In genomic region chr7:131306733-131307132, GRCm38 (mm10) we compare ENCODE assay signal across 50 mouse cellular contexts. TPM values are rescaled to one million over a fixed set of nuclear protein-coding genes. Genes with fewer than 3 reads are reported as not detected.
"Had no signal": no experiment of that assay in that cellular context is flagged by ENCODE, and none has a peak within 500 bp of the region (broad histone marks: within the 10 kb centered on the region; RNA-seq: fewer than 3 reads in every experiment).

No protein-coding gene starts in this region.

- ATAC-seq: hindbrain, embryonic 16.5 days; hindbrain, postnatal 0 days; inflammation-experienced regulatory T-cells, adult 6 months; intestine, embryonic 15.5 days; intestine, embryonic 16.5 days; intestine, postnatal 0 days had no signal

- H3K4me3 ChIP-seq: heart, adult 2 months; heart, embryonic 10.5 days; heart, embryonic 12.5 days; heart, embryonic 13.5 days; heart, embryonic 15.5 days; hindbrain, embryonic 10.5 days; hindbrain, embryonic 12.5 days; hindbrain, embryonic 13.5 days; hindbrain, embryonic 15.5 days; intestine, embryonic 15.5 days; kidney, embryonic 15.5 days; layer of hippocampus, adult 2 months had no signal

- H3K9ac ChIP-seq: heart, embryonic 12.5 days; heart, embryonic 13.5 days; heart, embryonic 15.5 days; hindbrain, embryonic 12.5 days; hindbrain, embryonic 13.5 days; hindbrain, embryonic 14.5 days; hindbrain, embryonic 15.5 days; intestine, embryonic 15.5 days; kidney, embryonic 15.5 days had no signal

- H3K4me1 ChIP-seq: heart, embryonic 10.5 days; heart, embryonic 12.5 days; heart, embryonic 13.5 days; heart, embryonic 15.5 days; hindbrain, embryonic 10.5 days; hindbrain, embryonic 12.5 days; hindbrain, embryonic 13.5 days; hindbrain, embryonic 15.5 days; intestine, embryonic 15.5 days; kidney, embryonic 15.5 days had no signal

- H3K4me2 ChIP-seq: heart, embryonic 11.5 days; heart, embryonic 12.5 days; heart, embryonic 13.5 days; heart, embryonic 15.5 days; hindbrain, embryonic 12.5 days; hindbrain, embryonic 13.5 days; hindbrain, embryonic 14.5 days; hindbrain, embryonic 15.5 days; intestine, embryonic 15.5 days; kidney, embryonic 15.5 days had no signal

- H3K36me3 ChIP-seq: heart, embryonic 10.5 days; heart, embryonic 12.5 days; heart, embryonic 13.5 days; heart, embryonic 15.5 days; hindbrain, embryonic 10.5 days; hindbrain, embryonic 12.5 days; hindbrain, embryonic 13.5 days; hindbrain, embryonic 15.5 days; intestine, embryonic 15.5 days; kidney, embryonic 15.5 days had no signal

- DNase-seq: heart, adult 18-20 months; heart, adult 2 months; heart, postnatal 10 days; heart, postnatal 14 days; heart, postnatal 36 days; heart, postnatal 4 days; kidney, adult 11 months; kidney, adult 18-20 months; kidney, adult 2 months; kidney, adult 8-10 months; kidney, adult 9 months; kidney, postnatal 10 days; kidney, postnatal 14 days; kidney, postnatal 25 days; kidney, postnatal 36 days; kidney, postnatal 4 days had no signal

- H3K9me3 ChIP-seq: heart, embryonic 10.5 days; heart, embryonic 12.5 days; heart, embryonic 13.5 days; heart, embryonic 15.5 days; hindbrain, embryonic 10.5 days; hindbrain, embryonic 12.5 days; hindbrain, embryonic 13.5 days; hindbrain, embryonic 15.5 days; intestine, embryonic 15.5 days; kidney, embryonic 15.5 days had no signal

- H3K27me3 ChIP-seq: heart, embryonic 12.5 days; heart, embryonic 13.5 days; heart, embryonic 15.5 days; hindbrain, embryonic 12.5 days; hindbrain, embryonic 13.5 days; hindbrain, embryonic 15.5 days; intestine, embryonic 15.5 days; kidney, embryonic 15.5 days had no signal

- H3K27ac ChIP-seq: heart, adult 2 months; heart, embryonic 10.5 days; heart, embryonic 13.5 days; heart, embryonic 15.5 days; hindbrain, embryonic 10.5 days; hindbrain, embryonic 12.5 days; hindbrain, embryonic 13.5 days; hindbrain, embryonic 14.5 days; hindbrain, embryonic 15.5 days; hindbrain, postnatal 0 days; intestine, embryonic 15.5 days; kidney, embryonic 15.5 days; kidney, postnatal 0 days; layer of hippocampus, adult 2 months had no signal

RNA-seq across cellular contexts. Expression of gene Cuzd1, which starts 15.4 kb away (rescaled TPM):
- total RNA-seq: heart, postnatal 10 days; hematopoietic stem cell, adult 5-6 weeks; layer of hippocampus, adult 18-20 months; layer of hippocampus, postnatal 10 days had no signal
- polyA plus RNA-seq: hindbrain, embryonic 10.5 days; hindbrain, embryonic 11.5 days; hindbrain, embryonic 12.5 days; hindbrain, embryonic 13.5 days; hindbrain, embryonic 14.5 days; hindbrain, embryonic 15.5 days; hindbrain, embryonic 16.5 days; hindbrain, postnatal 0 days; inflammation-experienced regulatory T-cells, adult 6 months; intestine, embryonic 14.5 days; kidney, embryonic 14.5 days; kidney, embryonic 15.5 days; kidney, embryonic 16.5 days; kidney, postnatal 0 days had no signal

RNA-seq across cellular contexts. Expression of gene Fam24b, which starts 22.6 kb away (rescaled TPM):
- total RNA-seq: heart, adult 18-20 months; heart, adult 2 months; heart, adult 8-10 months; heart, postnatal 10 days; heart, postnatal 14 days; heart, postnatal 25 days; heart, postnatal 36 days; heart, postnatal 4 days; hematopoietic stem cell, adult 5-6 weeks; hindbrain, postnatal 0 days; layer of hippocampus, adult 2 months; layer of hippocampus, postnatal 14 days had no signal
- polyA plus RNA-seq: heart, adult 2 months; heart, embryonic 10.5 days; heart, embryonic 11.5 days; heart, embryonic 12.5 days; heart, embryonic 13.5 days; heart, embryonic 14.5 days; heart, embryonic 15.5 days; heart, embryonic 16.5 days; heart, postnatal 0 days; hindbrain, embryonic 10.5 days; hindbrain, embryonic 11.5 days; hindbrain, embryonic 12.5 days; hindbrain, embryonic 13.5 days; hindbrain, embryonic 14.5 days; hindbrain, embryonic 15.5 days; hindbrain, embryonic 16.5 days; hindbrain, postnatal 0 days; inflammation-experienced regulatory T-cells, adult 6 months; intestine, embryonic 15.5 days; intestine, embryonic 16.5 days; intestine, postnatal 0 days; kidney, adult 2 months; kidney, embryonic 14.5 days; kidney, embryonic 15.5 days; kidney, embryonic 16.5 days; kidney, postnatal 0 days; large intestine, adult 2 months had no signal

RNA-seq across cellular contexts. Expression of gene Fam24a, which starts 26.9 kb away (rescaled TPM):
- total RNA-seq: heart, adult 18-20 months; heart, adult 2 months; heart, adult 8-10 months; heart, postnatal 10 days; heart, postnatal 14 days; heart, postnatal 25 days; heart, postnatal 36 days; heart, postnatal 4 days; hematopoietic stem cell, adult 5-6 weeks; hindbrain, postnatal 0 days; layer of hippocampus, adult 18-20 months; layer of hippocampus, adult 2 months; layer of hippocampus, adult 8-10 months; layer of hippocampus, postnatal 10 days; layer of hippocampus, postnatal 14 days had no signal
- polyA plus RNA-seq: heart, adult 2 months; heart, embryonic 10.5 days; heart, embryonic 11.5 days; heart, embryonic 12.5 days; heart, embryonic 13.5 days; heart, embryonic 14.5 days; heart, embryonic 15.5 days; heart, embryonic 16.5 days; heart, postnatal 0 days; hindbrain, embryonic 10.5 days; hindbrain, embryonic 11.5 days; hindbrain, embryonic 12.5 days; hindbrain, embryonic 13.5 days; hindbrain, embryonic 14.5 days; hindbrain, embryonic 15.5 days; hindbrain, embryonic 16.5 days; inflammation-experienced regulatory T-cells, adult 6 months; intestine, embryonic 14.5 days; intestine, embryonic 15.5 days; intestine, embryonic 16.5 days; intestine, postnatal 0 days; kidney, adult 2 months; kidney, embryonic 14.5 days; kidney, embryonic 15.5 days; kidney, embryonic 16.5 days; kidney, postnatal 0 days; large intestine, adult 2 months had no signal
